Mouse (Mus musculus): ENCODE data around the gene Ralgds. TPM values are rescaled to one million over a fixed set of nuclear protein-coding genes. Genes with fewer than 3 reads are reported as not detected.
A peak's percentile ranks its signal among the peaks of the same experiment; 100 is the strongest.

Gene Ralgds
- total RNA-seq, 2 experiments from 2014 or later, result 78.2 to 87.4 TPM

DNA sequence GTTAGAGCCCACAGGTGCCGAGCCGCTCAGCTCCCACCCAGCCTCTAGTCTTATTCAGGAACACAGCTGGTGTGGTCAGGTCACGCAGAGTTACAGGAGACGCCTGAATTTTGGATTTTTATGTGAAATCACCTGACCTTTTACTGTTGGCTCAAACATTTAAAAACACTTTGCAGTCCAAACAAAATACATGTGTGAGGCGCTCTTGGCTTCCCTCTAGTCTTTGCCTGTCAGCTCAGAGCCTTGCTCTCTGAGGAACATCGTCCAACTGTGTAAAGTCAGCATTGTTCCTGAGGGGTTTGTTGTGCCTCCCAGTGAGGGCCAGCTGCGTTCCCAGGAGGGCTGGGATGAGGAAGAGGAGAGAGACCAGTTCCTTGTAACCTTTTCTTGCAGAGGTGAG is 17.4 kb downstream of the Ralgds start:
- no peak for DNase-seq (ENCODE audit: low spot score in 2 of 2)

- peak; percentile 86 to 89 for DNase-seq (ENCODE audit: low spot score in 2 of 2)
Observed at GRCm38 (mm10) chr2:28532938-28533771, 20.2 kb downstream of the Ralgds start.

GRCm38 (mm10) chr2:28533901-28534435 is 21.0 kb downstream of the Ralgds start:
- no peak for DNase-seq (ENCODE audit: low spot score in 2 of 2)

GRCm38 (mm10) chr2:28534436-28535262 is 21.7 kb downstream of the Ralgds start:
- no peak for DNase-seq (ENCODE audit: low spot score in 2 of 2)

DNA sequence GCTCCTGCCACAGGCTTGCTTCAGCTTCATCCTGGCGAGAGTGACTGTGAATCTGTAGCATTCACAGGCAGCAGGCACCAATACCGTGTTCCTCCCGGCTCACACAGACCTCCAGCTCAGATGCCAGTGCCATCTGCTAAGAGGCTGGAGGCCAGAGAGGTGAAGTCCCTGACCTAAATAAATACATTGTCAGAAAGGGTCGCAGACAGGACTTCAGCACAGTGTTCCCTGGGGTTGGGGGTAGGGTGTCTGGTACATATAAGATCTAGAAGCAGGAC is 22.3 kb downstream of the Ralgds start:
- no peak for DNase-seq (ENCODE audit: low spot score in 2 of 2)

DNA sequence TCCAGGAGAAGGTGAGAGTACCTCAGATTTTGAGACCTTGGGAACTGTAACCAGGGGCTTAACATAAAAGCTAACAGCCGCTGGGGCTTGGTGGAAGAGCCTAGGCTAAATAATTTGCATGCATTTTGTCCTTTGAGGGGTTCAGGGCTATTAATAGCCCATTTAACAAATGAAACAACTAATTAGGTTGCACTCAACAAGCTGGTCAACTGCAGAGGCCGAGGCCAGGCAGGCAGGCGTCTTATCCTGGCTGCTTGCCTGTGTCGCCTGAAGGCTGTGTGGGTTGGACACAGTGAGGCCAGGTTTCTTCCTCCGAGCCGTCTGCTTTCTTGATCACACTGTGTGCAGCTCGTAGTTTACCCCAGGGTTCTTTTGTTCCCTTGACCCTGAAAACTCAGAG is 22.7 kb downstream of the Ralgds start:
- DNase-seq (ENCODE audit: low spot score in 2 of 2), result peak; percentile 58 to 72

DNA sequence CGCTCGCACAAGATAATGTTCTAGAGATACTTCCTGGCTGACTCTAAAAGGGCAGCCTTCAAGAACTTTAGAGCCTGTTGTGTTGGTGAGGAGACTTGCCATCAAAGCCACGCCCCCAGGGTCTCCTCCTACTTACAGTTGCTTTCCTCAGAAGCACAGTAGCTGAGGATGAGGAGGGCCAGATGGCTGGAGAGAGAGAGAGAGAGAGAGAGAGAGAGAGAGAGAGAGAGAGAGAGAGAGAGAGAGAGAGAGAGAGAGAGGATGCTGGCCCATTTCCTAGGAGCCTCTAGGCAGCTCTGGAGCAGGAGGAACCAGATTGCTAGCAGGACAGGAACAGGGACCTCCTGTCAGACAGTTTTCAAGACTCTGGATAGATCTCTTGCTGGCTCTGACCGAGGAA is 23.2 kb downstream of the Ralgds start:
- DNase-seq (ENCODE audit: low spot score in 2 of 2), result no peak

GRCm38 (mm10) chr2:28536766-28537633 is 24.1 kb downstream of the Ralgds start:
- no peak for DNase-seq (ENCODE audit: low spot score in 2 of 2)

GRCm38 (mm10) chr2:28537634-28537920 is 24.7 kb downstream of the Ralgds start:
- DNase-seq (ENCODE audit: low spot score in 2 of 2), result no peak

GRCm38 (mm10) chr2:28537995-28538816 is 25.3 kb downstream of the Ralgds start:
- DNase-seq (ENCODE audit: low spot score in 2 of 2), result no peak

DNA sequence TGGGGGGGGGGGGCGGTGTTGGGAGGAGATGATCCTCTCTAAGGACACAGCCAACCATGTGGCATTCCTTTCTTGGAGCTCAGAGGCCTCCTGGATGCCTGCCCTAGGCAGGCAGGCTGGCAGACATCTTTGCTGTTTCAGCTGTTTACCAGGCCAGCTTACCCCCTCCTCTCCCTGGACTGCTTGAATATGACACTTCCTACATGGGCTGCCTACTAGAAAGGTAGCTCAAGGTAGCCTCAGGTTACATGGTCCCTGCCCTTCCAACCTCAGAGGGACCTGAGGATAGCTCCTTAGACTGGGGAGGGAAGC is 25.8 kb downstream of the Ralgds start:
- no peak for DNase-seq (ENCODE audit: low spot score in 2 of 2)

- DNase-seq (ENCODE audit: low spot score in 2 of 2), result peak; percentile 60 to 65
Observed at GRCm38 (mm10) chr2:28539206-28539605, 26.3 kb downstream of the Ralgds start.

- no peak for DNase-seq (ENCODE audit: low spot score in 2 of 2)
Observed at GRCm38 (mm10) chr2:28539949-28540348, 27.0 kb downstream of the Ralgds start.

DNA sequence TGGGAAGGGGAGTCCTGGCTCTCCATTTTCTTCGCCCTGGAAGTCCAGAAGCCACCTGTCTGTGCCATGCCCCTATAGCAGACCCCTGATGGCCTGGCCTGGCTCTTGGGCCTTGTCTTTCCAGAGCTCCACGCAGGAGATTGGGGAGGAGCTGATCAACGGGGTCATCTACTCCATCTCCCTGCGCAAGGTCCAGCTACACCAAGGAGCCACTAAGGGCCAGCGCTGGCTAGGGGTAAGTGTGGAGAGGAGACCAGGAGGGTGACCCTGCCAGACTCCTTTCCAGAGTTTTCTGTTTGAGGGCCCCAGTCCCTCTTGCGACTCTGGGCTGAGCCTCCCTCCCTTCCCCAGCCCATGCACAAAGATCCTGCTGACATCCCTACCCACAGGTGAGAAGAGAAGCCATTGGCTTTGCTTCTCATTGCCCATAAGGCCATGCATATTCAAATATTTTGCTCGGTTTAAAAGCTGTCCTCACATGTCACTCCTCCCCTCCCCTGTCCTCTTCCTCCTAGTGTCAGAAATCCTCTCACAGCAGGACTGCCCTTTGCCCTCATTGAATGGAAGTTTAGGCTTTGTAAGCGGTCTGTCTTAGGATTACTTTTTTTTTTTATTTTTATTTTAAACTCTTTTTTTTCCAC is 27.8 kb downstream of the Ralgds start:
- DNase-seq (ENCODE audit: low spot score in 2 of 2), result no peak

- DNase-seq (ENCODE audit: low spot score in 2 of 2), result peak in 1 of 2 experiments; percentile 42
Observed at GRCm38 (mm10) chr2:28543894-28544293, 31.0 kb downstream of the Ralgds start.

DNA sequence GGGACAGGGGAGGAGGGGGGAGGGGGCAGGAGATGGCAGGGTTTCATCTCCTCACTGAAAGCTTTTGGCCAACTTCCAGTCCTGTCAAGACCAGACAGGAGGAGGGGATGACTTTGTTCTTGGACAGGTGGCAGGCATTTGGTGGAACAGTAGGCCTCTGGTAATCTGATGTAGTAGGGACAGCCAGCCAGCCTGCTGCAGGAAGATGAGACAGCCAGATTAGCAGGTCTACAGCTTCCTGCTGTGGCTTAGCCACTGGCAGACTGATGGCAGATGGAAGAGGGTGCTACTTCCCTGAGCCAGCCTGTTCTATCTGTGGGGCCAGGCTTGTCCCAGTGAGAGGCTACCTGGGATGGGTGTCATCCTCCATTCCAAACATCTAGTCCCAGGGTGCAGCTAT is 33.1 kb downstream of the Ralgds start:
- no peak for DNase-seq (ENCODE audit: low spot score in 2 of 2)

GRCm38 (mm10) chr2:28546560-28546959 is 33.6 kb downstream of the Ralgds start:
- DNase-seq (ENCODE audit: low spot score in 2 of 2), result no peak

DNA sequence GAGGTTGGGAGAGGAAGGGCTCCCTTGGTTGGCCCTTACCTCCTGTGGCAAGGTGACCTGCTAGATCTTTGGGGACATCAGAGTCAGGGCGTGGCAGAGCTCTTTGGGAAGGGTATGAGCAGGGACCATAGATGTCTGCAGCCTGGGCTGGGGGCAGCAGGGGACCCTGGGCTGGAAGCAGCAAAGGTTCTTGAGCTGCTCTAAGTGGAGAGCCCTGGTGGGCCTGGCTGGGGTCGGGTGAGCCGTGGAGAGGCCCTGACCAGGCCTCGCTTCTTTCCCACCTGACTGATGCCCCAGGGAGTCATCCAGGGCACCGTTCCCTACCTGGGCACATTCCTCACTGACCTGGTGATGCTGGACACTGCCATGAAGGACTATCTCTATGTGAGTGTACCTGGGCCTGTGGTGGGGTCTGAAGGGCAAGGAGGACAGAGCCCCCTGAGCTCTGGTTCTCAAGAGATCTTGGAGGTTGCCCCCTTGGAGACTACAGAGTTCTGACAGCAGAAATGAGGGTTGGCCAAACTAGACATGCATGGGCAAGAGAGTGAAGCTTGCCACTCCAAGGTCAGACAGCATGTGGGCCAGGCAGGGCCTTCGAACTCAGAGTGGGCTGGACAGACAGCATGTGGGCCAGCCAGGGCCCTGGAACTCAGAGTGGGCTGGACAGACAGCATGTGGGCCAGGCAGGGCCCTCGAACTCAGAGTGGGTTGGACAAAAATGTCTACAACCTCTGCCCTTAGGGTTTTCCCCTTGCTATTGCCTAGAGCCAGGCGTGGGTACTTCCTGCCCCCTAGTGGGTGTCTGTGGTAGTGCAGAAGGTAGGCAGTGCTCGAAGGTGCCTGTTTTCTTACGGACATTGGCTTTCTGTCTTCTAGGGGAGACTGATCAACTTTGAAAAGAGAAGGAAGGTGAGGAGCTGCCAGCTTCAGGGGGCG is 34.6 kb downstream of the Ralgds start:
- peak; percentile 76 to 88 for DNase-seq (ENCODE audit: low spot score in 2 of 2)

DNA sequence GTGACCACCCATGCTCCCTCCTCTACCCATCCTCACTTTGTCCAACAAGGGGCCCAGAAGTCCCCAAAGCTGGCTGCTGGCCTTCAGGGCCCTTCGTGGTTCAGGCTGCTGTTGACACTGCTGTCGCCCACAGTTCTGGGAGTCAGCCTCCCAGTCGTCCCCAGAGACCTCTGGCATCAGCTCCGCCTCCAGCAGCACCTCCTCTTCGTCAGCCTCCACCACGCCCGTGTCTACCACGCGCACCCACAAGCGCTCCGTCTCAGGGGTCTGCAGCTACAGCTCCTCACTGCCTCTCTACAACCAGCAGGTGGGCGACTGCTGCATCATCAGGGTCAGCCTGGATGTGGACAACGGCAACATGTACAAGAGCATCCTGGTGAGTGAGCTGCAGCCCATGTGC is 36.2 kb downstream of the Ralgds start:
- no peak for DNase-seq (ENCODE audit: low spot score in 2 of 2)

Data from left cerebral cortex, adult 18-20 months (tissue).